Mouse (Mus musculus): ENCODE results near the gene Ccdc69. TPM values are rescaled to one million over a fixed set of nuclear protein-coding genes. Genes with fewer than 3 reads are reported as not detected.

Ccdc69 gene
- polyA plus RNA-seq, 1 experiment from 2014 or later = 3.6 TPM

- H3K36me3 ChIP-seq (ENCODE audit: control insufficient read depth, insufficient read depth, low read length) = no peaks in the 10 kb centered on the region
- H3K9me3 ChIP-seq (ENCODE audit: control insufficient read depth, low read length) = no peaks in the 10 kb centered on the region
- no peaks in the 10 kb centered on the region for H3K4me1 ChIP-seq (ENCODE audit: control insufficient read depth, insufficient read depth, low read length)
- no peak overlapping the region for H3K4me3 ChIP-seq (ENCODE audit: low read length)
- peak; percentile 73 for ATAC-seq (ENCODE audit: low FRiP score, low TSS enrichment)
- no peak overlapping the region for H3K4me2 ChIP-seq (replicated peaks; ENCODE audit: low read depth, low read length)
- no peaks in the 10 kb centered on the region for H3K27me3 ChIP-seq (ENCODE audit: control insufficient read depth, insufficient read depth, low read length)
- no peak overlapping the region for H3K9ac ChIP-seq (ENCODE audit: low read depth, low read length)
- H3K27ac ChIP-seq (ENCODE audit: low read depth, low read length) = no peak overlapping the region
- WGBS = 7% methylated on average over 9 of the region's 9 CpGs
Measured at GRCm38 (mm10) chr11:55039591-55039990, 38.3 kb downstream of the Ccdc69 start.

GRCm38 (mm10) chr11:55036601-55037000, 41.3 kb downstream of the Ccdc69 start:
- no peak for ATAC-seq (ENCODE audit: low FRiP score, low TSS enrichment)
- WGBS = 30% methylated on average over 3 of the region's 3 CpGs
- no peaks in the 10 kb centered on the region for H3K27me3 ChIP-seq (ENCODE audit: control insufficient read depth, insufficient read depth, low read length)
- no peak overlapping the region for H3K4me3 ChIP-seq (ENCODE audit: low read length)
- peaks cover 6% of the 10 kb centered on the region for H3K4me1 ChIP-seq (ENCODE audit: control insufficient read depth, insufficient read depth, low read length)
- no peaks in the 10 kb centered on the region for H3K36me3 ChIP-seq (ENCODE audit: control insufficient read depth, insufficient read depth, low read length)
- no peak overlapping the region for H3K9ac ChIP-seq (ENCODE audit: low read depth, low read length)
- no peak overlapping the region for H3K4me2 ChIP-seq (replicated peaks; ENCODE audit: low read depth, low read length)
- no peak overlapping the region for H3K27ac ChIP-seq (ENCODE audit: low read depth, low read length)
- no peaks in the 10 kb centered on the region for H3K9me3 ChIP-seq (ENCODE audit: control insufficient read depth, low read length)

- no peaks in the 10 kb centered on the region for H3K9me3 ChIP-seq (ENCODE audit: control insufficient read depth, low read length)
- peaks cover 24% of the 10 kb centered on the region for H3K4me1 ChIP-seq (ENCODE audit: control insufficient read depth, insufficient read depth, low read length)
- H3K27ac ChIP-seq (ENCODE audit: low read depth, low read length) = peak within 1 kb of the TSS; percentile 64; the same call in 1 of the 2 replicates
- 0% methylated on average over 41 of the region's 41 CpGs for WGBS
- H3K9ac ChIP-seq (ENCODE audit: low read depth, low read length) = peak within 1 kb of the TSS; percentile 67
- peak within 1 kb of the TSS; percentile 89 for H3K4me2 ChIP-seq (replicated peaks; ENCODE audit: low read depth, low read length)
- peak within 1 kb of the TSS; percentile 61 for H3K4me3 ChIP-seq (ENCODE audit: low read length)
- H3K27me3 ChIP-seq (ENCODE audit: control insufficient read depth, insufficient read depth, low read length) = no peaks in the 10 kb centered on the region
- no peaks in the 10 kb centered on the region for H3K36me3 ChIP-seq (ENCODE audit: control insufficient read depth, insufficient read depth, low read length)
- ATAC-seq (ENCODE audit: low FRiP score, low TSS enrichment) = peak; percentile 93
Measured at GRCm38 (mm10) chr11:55033040-55033660, 44.8 kb downstream of the Ccdc69 start, which contains the start of gene Anxa6. Gene Anxa6, minus strand, starts transcription at chr11:55033445.

DNA sequence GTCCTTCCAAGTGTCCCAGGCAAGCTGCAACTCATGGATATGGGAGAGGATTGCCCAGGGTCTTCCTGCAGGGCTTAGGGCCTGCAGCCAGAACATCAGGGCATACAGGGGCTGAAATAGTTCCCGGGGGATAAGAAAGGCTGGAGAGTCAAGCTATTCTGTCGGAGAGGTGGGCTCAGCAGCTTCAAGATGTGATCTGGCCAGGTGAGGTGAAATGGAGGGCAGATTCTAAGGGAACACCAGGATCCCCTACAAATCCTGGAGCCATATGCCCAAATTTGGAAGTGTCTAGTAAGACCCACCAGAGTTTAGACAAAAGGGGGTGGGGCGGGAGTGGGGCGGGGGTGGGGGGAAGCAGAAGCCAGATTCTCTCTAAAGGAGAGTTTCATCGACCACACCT, 45.6 kb downstream of the Ccdc69 start:
- Histone ChIP-seq H3K27me3 (ENCODE audit: control insufficient read depth, insufficient read depth, low read length) (no peaks in the 10 kb centered on the region), H3K9ac (ENCODE audit: low read depth, low read length) (peak overlapping the region; percentile 67), H3K4me2 (replicated peaks; ENCODE audit: low read depth, low read length) (peak overlapping the region; percentile 89), H3K9me3 (ENCODE audit: control insufficient read depth, low read length) (no peaks in the 10 kb centered on the region), H3K27ac (ENCODE audit: low read depth, low read length) (peak overlapping the region; percentile 64; the same call in 1 of the 2 replicates), H3K36me3 (ENCODE audit: control insufficient read depth, insufficient read depth, low read length) (no peaks in the 10 kb centered on the region), H3K4me3 (ENCODE audit: low read length) (peak overlapping the region; percentile 61), H3K4me1 (ENCODE audit: control insufficient read depth, insufficient read depth, low read length) (peaks cover 31% of the 10 kb centered on the region)
- 23% methylated on average over 5 of the region's 5 CpGs for WGBS
- ATAC-seq (ENCODE audit: low FRiP score, low TSS enrichment) = no peak

GRCm38 (mm10) chr11:55031991-55032280, 46.0 kb downstream of the Ccdc69 start:
- no peaks in the 10 kb centered on the region for H3K9me3 ChIP-seq (ENCODE audit: control insufficient read depth, low read length)
- peak overlapping the region; percentile 89 for H3K4me2 ChIP-seq (replicated peaks; ENCODE audit: low read depth, low read length)
- 0 out of 2 replicates have a peak, but pooled peaks have one; percentile 2 for ATAC-seq (ENCODE audit: low FRiP score, low TSS enrichment)
- H3K9ac ChIP-seq (ENCODE audit: low read depth, low read length) = peak overlapping the region; percentile 58
- peak overlapping the region; percentile 61 for H3K4me3 ChIP-seq (ENCODE audit: low read length)
- H3K27me3 ChIP-seq (ENCODE audit: control insufficient read depth, insufficient read depth, low read length) = no peaks in the 10 kb centered on the region
- H3K4me1 ChIP-seq (ENCODE audit: control insufficient read depth, insufficient read depth, low read length) = peaks cover 31% of the 10 kb centered on the region
- 5% methylated on average over 3 of the region's 4 CpGs for WGBS
- peak overlapping the region; percentile 64; the same call in 1 of the 2 replicates for H3K27ac ChIP-seq (ENCODE audit: low read depth, low read length)
- no peaks in the 10 kb centered on the region for H3K36me3 ChIP-seq (ENCODE audit: control insufficient read depth, insufficient read depth, low read length)

- H3K4me1 ChIP-seq (ENCODE audit: control insufficient read depth, insufficient read depth, low read length) = peaks cover 34% of the 10 kb centered on the region
- peak overlapping the region; percentile 89 for H3K4me2 ChIP-seq (replicated peaks; ENCODE audit: low read depth, low read length)
- 64% methylated on average over 10 of the region's 10 CpGs for WGBS
- peak overlapping the region; percentile 58 for H3K9ac ChIP-seq (ENCODE audit: low read depth, low read length)
- peak overlapping the region; percentile 61; the same call in 1 of the 2 replicates for H3K4me3 ChIP-seq (ENCODE audit: low read length)
- peak overlapping the region; percentile 64; the same call in 1 of the 2 replicates for H3K27ac ChIP-seq (ENCODE audit: low read depth, low read length)
- no peaks in the 10 kb centered on the region for H3K27me3 ChIP-seq (ENCODE audit: control insufficient read depth, insufficient read depth, low read length)
- no peaks in the 10 kb centered on the region for H3K9me3 ChIP-seq (ENCODE audit: control insufficient read depth, low read length)
- ATAC-seq (ENCODE audit: low FRiP score, low TSS enrichment) = peak; percentile 28; the same call in 1 of the 2 replicates
- H3K36me3 ChIP-seq (ENCODE audit: control insufficient read depth, insufficient read depth, low read length) = peaks cover 3% of the 10 kb centered on the region; the same call in 1 of the 2 replicates
Measured at GRCm38 (mm10) chr11:55031211-55031990, 46.5 kb downstream of the Ccdc69 start.

DNA sequence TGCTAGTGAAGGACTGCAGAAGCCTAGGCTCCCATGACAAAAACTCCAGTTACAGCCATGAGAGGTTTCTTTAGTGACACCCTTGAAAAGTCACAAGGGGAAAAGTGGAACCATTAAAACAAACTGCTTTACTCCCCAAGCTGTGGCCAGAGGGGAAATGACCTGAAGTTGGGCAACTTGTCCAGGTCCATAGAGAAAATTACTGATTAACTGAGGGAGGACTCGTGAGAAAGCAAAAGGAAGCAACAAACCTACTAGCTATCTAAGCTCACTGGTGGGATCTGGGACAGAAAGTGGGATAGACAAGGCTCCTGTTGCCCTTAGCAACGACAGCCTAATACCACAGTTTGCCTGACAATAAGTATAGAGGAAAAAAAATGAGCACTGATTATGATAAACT, 49.4 kb downstream of the Ccdc69 start:
- Histone ChIP-seq H3K27ac (ENCODE audit: low read depth, low read length) (peak overlapping the region; percentile 73; the same call in 1 of the 2 replicates), H3K9me3 (ENCODE audit: control insufficient read depth, low read length) (no peaks in the 10 kb centered on the region)
- no peak for ATAC-seq (ENCODE audit: low FRiP score, low TSS enrichment)

GRCm38 (mm10) chr11:55027204-55027855, 50.6 kb downstream of the Ccdc69 start:
- ATAC-seq (ENCODE audit: low FRiP score, low TSS enrichment) = no peak
- 72% methylated on average over 2 of the region's 2 CpGs for WGBS
- no peak overlapping the region for H3K4me3 ChIP-seq (ENCODE audit: low read length)
- peaks cover 4% of the 10 kb centered on the region; the same call in 1 of the 2 replicates for H3K36me3 ChIP-seq (ENCODE audit: control insufficient read depth, insufficient read depth, low read length)
- H3K27me3 ChIP-seq (ENCODE audit: control insufficient read depth, insufficient read depth, low read length) = no peaks in the 10 kb centered on the region
- no peaks in the 10 kb centered on the region for H3K9me3 ChIP-seq (ENCODE audit: control insufficient read depth, low read length)
- peak overlapping the region; percentile 74; the same call in 1 of the 2 replicates for H3K27ac ChIP-seq (ENCODE audit: low read depth, low read length)
- H3K4me1 ChIP-seq (ENCODE audit: control insufficient read depth, insufficient read depth, low read length) = peaks cover 57% of the 10 kb centered on the region
- no peak overlapping the region; the same call in 1 of the 2 replicates for H3K9ac ChIP-seq (ENCODE audit: low read depth, low read length)
- no peak overlapping the region for H3K4me2 ChIP-seq (replicated peaks; ENCODE audit: low read depth, low read length)

More for the DNA sequence above, 49.4 kb downstream of the Ccdc69 start:
- 74% methylated on average over 2 of the region's 2 CpGs for WGBS
- H3K4me3 ChIP-seq (ENCODE audit: low read length) = no peak overlapping the region
- H3K27me3 ChIP-seq (ENCODE audit: control insufficient read depth, insufficient read depth, low read length) = no peaks in the 10 kb centered on the region
- peaks cover 45% of the 10 kb centered on the region for H3K4me1 ChIP-seq (ENCODE audit: control insufficient read depth, insufficient read depth, low read length)
- peaks cover 4% of the 10 kb centered on the region; the same call in 1 of the 2 replicates for H3K36me3 ChIP-seq (ENCODE audit: control insufficient read depth, insufficient read depth, low read length)
- no peak overlapping the region for H3K9ac ChIP-seq (ENCODE audit: low read depth, low read length)
- no peak overlapping the region for H3K4me2 ChIP-seq (replicated peaks; ENCODE audit: low read depth, low read length)

Measured in kidney, embryonic 14.5 days (tissue).